Mouse (Mus musculus): Measurements from ENCODE around the gene Tbca.

GRCm38 (mm10) chr13:94871806-94872320 lies 83.2 kb downstream of the Tbca start:
- TF ChIP-seq FLI1 (IDR thresholded peaks at IDR 0.05; ENCODE audit: low read length): no peak
- no peak for TF ChIP-seq GATA1 (IDR thresholded peaks at IDR 0.05; ENCODE audit: borderline replicate concordance, low read length)

Data from megakaryocyte, embryonic 14.5 days (primary cell).